Mouse (Mus musculus) Patski (cell line): ENCODE results near the gene Rtn4r. TPM values are rescaled to one million over a fixed set of nuclear protein-coding genes. Genes with fewer than 3 reads are reported as not detected.

ENCODE experiments used
- ATAC-seq: fragments of 100-300 bp; one replicate; pipeline ENCODE4 v1.8.0; 2021
- CTCF ChIA-PET: fragments of 350-600 bp; sonication (Branson Sonifier 250); formaldehyde crosslinking; loops from one replicate; lab custom pipeline; 2022; ENCODE audit warnings: inconsistent platforms; lab: Charles Lee
- POLR2A ChIA-PET: fragments of 350-600 bp; sonication (Branson Sonifier 250); formaldehyde crosslinking; loops from one replicate; lab custom pipeline; 2022; ENCODE audit warnings: antibody characterized with exemption, inconsistent platforms; lab: Charles Lee
- DNase-seq: peaks from one replicate; pipeline ENCODE4 v3.0.0-alpha.2; 2011; ENCODE audit warnings: low read depth, low spot score
- H3K27me3 ChIP-seq: fragments of 371-371 bp; one replicate; pipeline ENCODE4 v1.5.1; 2021
- CTCF ChIP-seq: fragments of 100-300 bp; IDR thresholded peaks from one replicate; pipeline ENCODE4 v1.5.1; 2021
- in situ Hi-C: fragments of 300-500 bp; cut with MboI; formaldehyde crosslinking; loops from 3 replicates; pipeline ENCODE4 v1.11.1; 2018; ENCODE audit warnings: low pct_unique_long_range_greater_than_20kb, mixed read lengths
- polyA plus RNA-seq: library from polyadenylated mRNA; unstranded; gene quantifications from one replicate; pipeline ENCODE4 v1.2.3, GENCODE M21; 2021

Gene Rtn4r
- polyA plus RNA-seq, 1 experiment from 2014 or later, result 0.90 TPM

GRCm38 (mm10) chr16:18169776-18170175, 42.3 kb downstream of the Rtn4r start:
- no peak for TF ChIP-seq CTCF
- DNase-seq, result no peak
- CTCF ChIA-PET, result interaction anchor here (1.0 to 1.5 kb wide), 3 partner anchors 12 to 50 kb away, joined by 3 to 10 read pairs (median 3); no protein-coding TSS in a partner anchor
- ATAC-seq, result no peak
- in situ Hi-C loops, result loop anchor here (5.0 kb wide), 1 partner anchor 47 kb away; no protein-coding TSS in a partner anchor
- POLR2A ChIA-PET, result interaction anchor here (1.6 kb wide), 1 partner anchor 41 kb away, joined by 4 read pairs; no protein-coding TSS in a partner anchor
- peaks cover 25% of the 10 kb centered on the region for H3K27me3 ChIP-seq

GRCm38 (mm10) chr16:18172266-18172855, 44.9 kb downstream of the Rtn4r start:
- DNase-seq (no peak), ATAC-seq (no peak)
- POLR2A ChIA-PET, result interaction anchor here (0.9 kb wide), 1 partner anchor 29 kb away, joined by 3 read pairs; no protein-coding TSS in a partner anchor
- in situ Hi-C loops, result loop anchor here (5.0 kb wide), 1 partner anchor 50 kb away; no protein-coding TSS in a partner anchor
- peaks cover 19% of the 10 kb centered on the region for H3K27me3 ChIP-seq
- no peak for TF ChIP-seq CTCF
- CTCF ChIA-PET, result interaction anchor here (0.6 to 2.9 kb wide), 10 partner anchors 10 to 63 kb away, joined by 3 to 17 read pairs (median 5); no protein-coding TSS in a partner anchor

- in situ Hi-C loops, result loop anchor here (5.0 kb wide), 1 partner anchor 51 kb away; no protein-coding TSS in a partner anchor
- DNase-seq, result no peak
- H3K27me3 ChIP-seq, result peaks cover 21% of the 10 kb centered on the region
- no peak for TF ChIP-seq CTCF
- no peak for ATAC-seq
- ChIA-PET CTCF (interaction anchor here (0.6 to 2.9 kb wide), 9 partner anchors 9 to 64 kb away, joined by 3 to 17 read pairs (median 5); no protein-coding TSS in a partner anchor), POLR2A (no interaction called here)
Observed at GRCm38 (mm10) chr16:18173231-18173630, 45.8 kb downstream of the Rtn4r start.

GRCm38 (mm10) chr16:18173788-18174187, 46.3 kb downstream of the Rtn4r start:
- CTCF ChIA-PET, result interaction anchor here (1.5 to 2.9 kb wide), 4 partner anchors 8 to 61 kb away, joined by 3 to 17 read pairs (median 6); no protein-coding TSS in a partner anchor
- ATAC-seq (no peak), DNase-seq (no peak)
- TF ChIP-seq CTCF, result no peak
- POLR2A ChIA-PET, result no interaction called here
- peaks cover 21% of the 10 kb centered on the region for H3K27me3 ChIP-seq
- in situ Hi-C loops, result loop anchor here (5.0 kb wide), 1 partner anchor 51 kb away; no protein-coding TSS in a partner anchor

- in situ Hi-C loops, result loop anchor here (5.0 kb wide), 1 partner anchor 36 kb away; no protein-coding TSS in a partner anchor
- H3K27me3 ChIP-seq, result peaks cover 21% of the 10 kb centered on the region
- no peak for TF ChIP-seq CTCF
- ChIA-PET CTCF (interaction anchor here (0.8 to 3.4 kb wide), 3 partner anchors 11 to 49 kb away, joined by 3 to 22 read pairs (median 3); no protein-coding TSS in a partner anchor), POLR2A (no interaction called here)
- ATAC-seq, result no peak
- DNase-seq, result no peak
Observed at GRCm38 (mm10) chr16:18175817-18176541, 48.5 kb downstream of the Rtn4r start.

- DNase-seq (no peak), ATAC-seq (no peak)
- POLR2A ChIA-PET, result interaction anchor here (0.6 kb wide), 1 partner anchor 18 kb away, joined by 3 read pairs; no protein-coding TSS in a partner anchor
- no peak for TF ChIP-seq CTCF
- H3K27me3 ChIP-seq, result peaks cover 21% of the 10 kb centered on the region
- CTCF ChIA-PET, result interaction anchor here (0.8 to 3.4 kb wide), 3 partner anchors 10 to 50 kb away, joined by 3 to 22 read pairs (median 3); no protein-coding TSS in a partner anchor
- in situ Hi-C loops, result loop anchor here (5.0 kb wide), 1 partner anchor 36 kb away; no protein-coding TSS in a partner anchor
Observed at GRCm38 (mm10) chr16:18176758-18177157, 49.3 kb downstream of the Rtn4r start.

GRCm38 (mm10) chr16:18179591-18179990, 52.1 kb downstream of the Rtn4r start:
- H3K27me3 ChIP-seq, result peaks cover 17% of the 10 kb centered on the region
- no peak for TF ChIP-seq CTCF
- in situ Hi-C loops, result loop anchor here (5.0 kb wide), 1 partner anchor 33 kb away; no protein-coding TSS in a partner anchor
- ChIA-PET CTCF (interaction anchor here (1.7 kb wide), 1 partner anchor 32 kb away, joined by 5 read pairs; no protein-coding TSS in a partner anchor), POLR2A (no interaction called here)
- DNase-seq (no peak), ATAC-seq (no peak)

GRCm38 (mm10) chr16:18181398-18181797, 54.0 kb downstream of the Rtn4r start:
- ChIA-PET CTCF (interaction anchor here (0.9 to 2.0 kb wide), 5 partner anchors 8 to 30 kb away, joined by 3 to 6 read pairs (median 3); no protein-coding TSS in a partner anchor), POLR2A (no interaction called here)
- ATAC-seq, result no peak
- H3K27me3 ChIP-seq, result peaks cover 5% of the 10 kb centered on the region
- in situ Hi-C loops, result no loop called here
- TF ChIP-seq CTCF, result no peak
- DNase-seq, result no peak

- TF ChIP-seq CTCF, result no peak
Observed at GRCm38 (mm10) chr16:18182766-18183165, 55.3 kb downstream of the Rtn4r start.

More at GRCm38 (mm10) chr16:18182766-18183165, 55.3 kb downstream of the Rtn4r start:
- in situ Hi-C loops, result no loop called here
- ChIA-PET POLR2A (no interaction called here), CTCF (no interaction called here)
- DNase-seq (no peak), ATAC-seq (no peak)
- H3K27me3 ChIP-seq, result peaks cover under 1% of the 10 kb centered on the region
